Mouse (Mus musculus): Measurements from ENCODE around the gene Svbp.

Svbp gene

DNA sequence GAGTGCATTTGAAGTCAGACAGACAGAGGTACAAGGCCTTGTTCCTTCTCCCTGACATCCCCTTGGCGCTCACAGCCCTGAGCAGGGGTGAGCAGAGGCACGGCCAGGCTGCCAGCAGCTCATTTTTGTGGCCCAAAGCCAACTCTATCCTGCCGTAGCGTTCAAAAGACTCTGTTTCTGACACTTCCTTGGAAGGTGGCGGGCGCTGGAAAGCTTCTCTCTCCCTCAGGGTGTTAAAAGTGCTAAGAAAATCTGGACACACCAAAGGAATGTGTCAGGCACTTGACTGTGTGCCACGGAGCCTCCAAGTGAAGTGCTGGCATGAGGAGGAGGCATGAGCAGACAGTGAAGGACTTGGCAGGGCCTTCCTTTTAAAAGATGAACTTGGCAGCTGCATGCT lies 50.5 kb downstream of the Svbp start:
- in situ Hi-C loops (cut with MseI, MboI), result loop anchor here (10.0 kb wide), 2 partner anchors 109 to 219 kb away; no protein-coding TSS in a partner anchor

DNA sequence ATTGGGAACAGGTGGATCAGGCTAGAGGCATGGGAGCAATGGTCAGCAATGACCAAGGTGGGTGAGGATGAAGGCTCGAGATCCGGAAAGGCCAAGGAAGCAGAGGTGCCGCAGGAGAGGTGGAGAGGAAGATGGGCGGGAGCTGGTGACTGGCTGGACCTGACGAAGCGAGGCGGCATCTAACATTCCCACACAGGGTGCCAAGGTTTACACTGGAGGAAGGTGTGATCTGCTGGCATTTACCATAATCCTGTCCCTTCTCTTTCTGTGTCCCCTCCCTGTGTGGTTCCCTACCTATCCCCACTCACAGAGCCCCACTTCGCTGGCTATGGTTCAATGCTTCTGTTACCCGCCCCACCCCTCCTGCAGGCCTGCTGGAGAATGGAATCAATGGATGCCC lies 50.9 kb downstream of the Svbp start:
- in situ Hi-C loops (cut with MseI, MboI), result loop anchor here (10.0 kb wide), 2 partner anchors 109 to 219 kb away; no protein-coding TSS in a partner anchor

- in situ Hi-C loops (cut with MseI, MboI), result loop anchor here (10.0 kb wide), 2 partner anchors 108 to 218 kb away; no protein-coding TSS in a partner anchor
Measured at GRCm38 (mm10) chr4:119246688-119247225, 51.7 kb downstream of the Svbp start.

GRCm38 (mm10) chr4:119247462-119248235 lies 52.5 kb downstream of the Svbp start:
- in situ Hi-C loops (cut with MseI, MboI), result loop anchor here (10.0 kb wide), 2 partner anchors 107 to 217 kb away; no protein-coding TSS in a partner anchor

DNA sequence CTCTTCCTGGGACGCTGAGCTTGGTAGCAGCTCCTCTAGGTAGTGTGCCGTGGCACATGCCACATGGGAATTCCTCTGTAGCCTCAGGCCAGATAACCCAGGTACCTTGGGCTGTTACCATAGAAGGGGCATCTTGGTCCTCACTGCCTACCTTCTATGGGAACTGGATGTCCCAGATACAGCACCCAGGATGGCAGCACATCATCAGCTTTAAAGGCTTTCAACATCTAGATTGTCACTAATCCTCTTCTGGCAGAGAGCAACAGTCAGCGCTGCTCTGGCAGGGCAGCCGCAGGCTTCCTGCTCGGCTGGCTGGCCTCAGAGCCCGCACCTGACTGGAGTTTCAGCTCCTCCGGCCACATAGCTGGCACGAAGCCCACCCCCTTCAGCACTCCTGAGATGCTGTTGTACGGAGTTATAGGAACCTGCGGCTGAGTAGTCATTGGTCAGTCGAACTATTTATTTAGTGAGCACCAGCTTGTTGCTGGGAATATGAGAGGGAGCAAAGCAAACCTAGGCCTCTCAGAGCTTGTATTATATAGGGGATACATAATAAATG lies 53.4 kb downstream of the Svbp start:
- in situ Hi-C loops (cut with MseI, MboI), result loop anchor here (10.0 kb wide), 2 partner anchors 106 to 216 kb away; no protein-coding TSS in a partner anchor
